Mouse (Mus musculus) naive thymus-derived CD4-positive, alpha-beta T cell, adult 2 months (primary cell): ENCODE data around the gene Mapkapk2.

Experiments used
- DNase-seq: peaks from one replicate; pipeline ENCODE4 v3.0.0-alpha.2; 2011; ENCODE audit warnings: low read depth

The Mapkapk2 gene

GRCm38 (mm10) chr1:131080686-131081085 lies 16.9 kb downstream of the Mapkapk2 start:
- DNase-seq, result peak; percentile 68

- peak; percentile 57 for DNase-seq
Observed at GRCm38 (mm10) chr1:131079762-131080161, 17.9 kb downstream of the Mapkapk2 start.

GRCm38 (mm10) chr1:131078761-131079330 lies 18.8 kb downstream of the Mapkapk2 start:
- no peak for DNase-seq

- no peak for DNase-seq
Observed at GRCm38 (mm10) chr1:131075098-131075791, 22.4 kb downstream of the Mapkapk2 start.

DNA sequence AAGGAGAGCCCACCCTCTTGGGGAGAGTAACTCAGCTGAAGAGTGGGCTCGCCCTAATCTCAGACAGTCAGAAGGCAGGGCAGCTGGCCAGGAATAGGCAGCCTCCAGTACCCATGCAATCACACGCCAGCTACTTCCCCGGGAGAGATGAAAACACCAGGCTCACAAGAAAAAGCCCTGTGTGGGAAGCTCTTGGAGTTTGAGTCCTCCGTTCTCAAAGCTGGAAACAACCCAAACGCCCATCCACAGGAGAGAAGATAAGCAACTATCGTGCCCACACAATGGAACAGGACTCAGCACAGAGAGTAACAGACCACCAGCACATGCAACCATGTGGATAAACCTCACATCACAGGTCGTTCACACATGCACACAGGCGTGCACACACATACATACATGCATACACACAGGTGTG lies 23.1 kb downstream of the Mapkapk2 start:
- no peak for DNase-seq

DNA sequence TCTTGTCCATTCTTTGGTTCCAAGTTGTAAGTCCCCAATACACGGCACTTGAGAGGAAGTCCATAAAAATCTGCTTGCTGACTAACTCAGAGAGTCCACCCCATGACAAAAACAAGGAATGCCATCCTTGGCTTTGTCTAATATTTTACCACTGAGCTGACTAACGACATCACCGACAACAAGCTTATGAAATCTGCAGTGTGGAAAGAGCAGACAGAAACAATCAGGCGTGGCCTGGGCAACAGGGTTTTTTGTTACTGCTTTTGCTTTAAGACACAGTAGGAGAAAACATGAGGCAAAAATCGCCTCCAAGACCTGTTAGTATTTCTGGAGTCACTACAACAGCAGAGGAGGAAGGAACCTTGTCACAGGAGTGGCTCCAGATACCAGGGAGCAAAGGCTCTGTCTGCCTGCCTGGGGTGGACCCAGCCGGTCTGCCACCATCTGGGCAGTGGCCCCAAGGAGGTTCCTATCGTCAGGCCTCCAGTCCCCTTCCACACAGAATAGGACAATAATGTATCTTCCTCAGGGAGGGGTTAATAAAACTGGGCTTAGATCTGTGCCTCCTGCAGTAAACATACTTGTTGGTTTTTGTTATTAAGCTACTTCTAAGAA lies 25.1 kb downstream of the Mapkapk2 start:
- DNase-seq, result no peak

- no peak for DNase-seq
Observed at GRCm38 (mm10) chr1:131069010-131069409, 28.6 kb downstream of the Mapkapk2 start.

DNA sequence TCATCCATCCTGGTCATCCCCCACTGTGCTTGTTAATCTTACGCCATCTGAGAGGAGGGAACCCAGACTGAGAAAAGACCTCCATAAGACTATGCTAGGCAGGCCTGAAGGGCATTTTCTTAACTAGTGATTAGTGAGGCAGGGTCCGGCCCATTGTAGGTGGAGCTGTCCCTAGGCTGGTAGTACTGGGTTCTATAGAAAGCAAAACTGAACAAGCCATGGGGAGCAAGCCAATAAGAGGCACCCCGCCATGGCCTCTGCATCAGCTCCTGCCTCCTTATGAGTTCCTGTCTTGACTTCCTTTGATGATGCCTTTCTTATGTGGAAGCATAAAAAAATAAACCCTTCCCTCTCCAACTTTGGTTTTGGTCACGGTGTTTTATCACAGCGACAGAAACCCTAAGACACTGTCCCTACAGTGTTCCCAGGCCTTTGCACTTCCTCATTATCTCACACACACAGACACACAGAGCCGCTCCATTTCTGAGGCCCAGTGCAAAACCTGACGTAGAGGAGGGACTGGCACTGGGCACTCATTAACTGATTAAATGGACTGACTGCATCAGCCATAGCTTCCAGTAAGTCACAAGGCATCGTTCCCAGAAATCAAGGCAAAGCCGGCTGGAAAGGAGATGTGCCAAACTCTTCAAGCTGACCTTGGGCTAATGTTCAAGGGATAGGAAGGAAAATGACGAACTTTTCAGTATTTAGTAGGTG lies 29.5 kb downstream of the Mapkapk2 start:
- DNase-seq, result no peak

GRCm38 (mm10) chr1:131064202-131064601 lies 33.4 kb downstream of the Mapkapk2 start:
- no peak for DNase-seq

GRCm38 (mm10) chr1:131062821-131063220 lies 34.8 kb downstream of the Mapkapk2 start:
- DNase-seq, result no peak

DNA sequence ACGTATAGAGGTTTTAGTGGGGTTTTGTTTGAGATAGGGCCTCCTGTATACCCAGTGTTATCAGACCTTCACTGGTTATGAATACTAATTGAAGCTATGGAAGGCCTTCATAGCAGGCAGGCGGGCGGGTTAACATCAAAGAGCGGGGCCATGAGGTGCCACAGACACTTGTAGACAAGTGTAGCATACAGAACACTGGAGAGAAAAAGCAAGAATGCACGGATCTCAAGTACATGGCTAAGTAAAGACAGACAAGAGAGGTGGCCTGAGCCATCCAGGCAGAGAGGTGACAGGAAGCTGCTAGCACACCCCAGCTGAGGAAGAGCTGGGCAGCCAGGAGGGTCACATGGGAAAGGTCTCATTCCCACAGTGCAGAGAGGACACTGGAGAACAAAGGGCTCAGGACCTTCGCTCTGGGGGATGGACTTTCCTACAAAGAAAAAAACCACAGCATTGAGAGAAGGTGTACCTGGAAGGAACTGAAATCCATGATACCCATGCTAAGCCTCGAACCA lies 35.8 kb downstream of the Mapkapk2 start:
- DNase-seq, result no peak

- peak; percentile 84 for DNase-seq
Observed at GRCm38 (mm10) chr1:131060290-131061253, 37.1 kb downstream of the Mapkapk2 start.

- no peak for DNase-seq
Observed at GRCm38 (mm10) chr1:131059841-131060240, 37.8 kb downstream of the Mapkapk2 start.

DNA sequence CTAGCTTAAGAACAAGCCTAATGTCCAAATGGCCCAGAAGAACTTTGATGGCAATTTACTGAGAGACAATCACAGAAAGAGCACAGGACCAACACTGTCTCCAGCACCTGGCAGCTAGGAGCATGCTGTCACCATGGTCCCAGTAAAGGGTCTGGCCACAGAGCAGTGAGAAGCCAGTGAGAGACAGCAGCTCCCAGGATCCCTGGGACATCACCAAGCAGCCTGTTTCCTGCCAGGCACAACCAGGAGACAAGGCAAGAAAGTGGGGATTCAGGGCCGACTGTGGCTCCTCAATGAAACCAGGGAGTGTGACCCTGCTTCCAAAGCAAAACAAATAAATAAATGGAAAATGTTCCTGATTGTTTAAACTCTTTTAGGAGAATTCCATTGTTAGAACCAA lies 38.2 kb downstream of the Mapkapk2 start:
- no peak for DNase-seq

GRCm38 (mm10) chr1:131058431-131058830 lies 39.2 kb downstream of the Mapkapk2 start:
- no peak for DNase-seq

- no peak for DNase-seq
Observed at GRCm38 (mm10) chr1:131054251-131054650, 43.4 kb downstream of the Mapkapk2 start.

- no peak for DNase-seq
Observed at GRCm38 (mm10) chr1:131053656-131054055, 44.0 kb downstream of the Mapkapk2 start.

- peak; percentile 70 for DNase-seq
Observed at GRCm38 (mm10) chr1:131053239-131053638, 44.4 kb downstream of the Mapkapk2 start.

DNA sequence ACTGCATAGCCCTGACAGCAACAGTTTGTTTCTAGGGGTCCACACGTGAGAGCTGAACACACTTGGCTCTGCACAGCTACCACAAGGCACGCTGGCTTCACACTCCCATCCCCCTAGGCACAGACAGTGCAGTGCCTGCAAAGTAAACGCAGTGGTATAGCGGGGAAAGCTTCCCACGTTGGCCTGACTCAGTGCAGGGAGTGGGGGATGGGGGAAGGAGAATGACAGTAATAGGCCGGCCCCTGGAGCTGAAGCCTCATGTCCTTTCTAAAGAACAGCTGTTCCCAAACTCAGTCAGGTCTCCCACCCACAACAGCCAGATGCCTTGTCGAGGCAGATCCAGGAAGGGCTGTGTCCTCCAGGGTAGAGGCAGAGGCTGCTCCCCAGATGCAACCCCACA lies 46.6 kb downstream of the Mapkapk2 start:
- DNase-seq, result no peak

DNA sequence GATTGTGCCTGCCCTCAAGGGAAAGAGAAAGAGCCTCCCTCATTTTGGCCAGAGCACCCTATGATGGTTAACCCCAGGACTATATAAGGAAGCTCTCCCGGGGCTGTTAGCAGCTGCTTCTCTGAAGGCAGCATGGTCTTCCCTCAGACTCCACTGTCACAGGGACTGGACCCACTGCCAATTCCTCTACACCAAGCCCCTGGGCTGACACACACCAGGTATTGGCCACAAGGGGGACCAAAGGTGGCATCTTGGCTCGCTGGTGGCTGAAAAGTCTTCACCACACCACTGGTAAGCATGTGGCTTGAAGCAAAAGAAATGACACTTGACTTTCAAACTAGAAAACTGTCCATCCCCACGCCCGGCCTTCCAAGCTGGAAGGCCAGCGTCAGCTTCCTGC lies 47.0 kb downstream of the Mapkapk2 start:
- DNase-seq, result no peak

GRCm38 (mm10) chr1:131050011-131050410 lies 47.6 kb downstream of the Mapkapk2 start:
- no peak for DNase-seq
